Mouse (Mus musculus) forebrain, embryonic 11.5 days (tissue): ENCODE measurements around the gene Rpl18. TPM values are rescaled to one million over a fixed set of nuclear protein-coding genes. Genes with fewer than 3 reads are reported as not detected.

ENCODE experiments used
- ATAC-seq: fragments of 200-750 bp; cut with Nextera tagmentation; replicated peaks from 2 replicates; pipeline ENCODE4 v1.8.0; 2017; ENCODE audit warnings: moderate TSS enrichment; ENCODE audit not compliant: low FRiP score
- DNase-seq: peaks from one replicate; pipeline ENCODE4 v3.0.0-alpha.2; 2017; ENCODE audit warnings: low spot score
- H3K27ac ChIP-seq: fragments of 300-500 bp; sonication (generic); 2 replicates; pipeline ENCODE4 v1.5.1; 2014; ENCODE audit warnings: low read depth, low read length
- H3K27me3 ChIP-seq: fragments of 300-500 bp; sonication (generic); 2 replicates; pipeline ENCODE4 v1.6.1; 2014; ENCODE audit warnings: mild to moderate bottlenecking, low read length, mixed read lengths; ENCODE audit not compliant: control insufficient read depth, insufficient read depth
- H3K36me3 ChIP-seq: fragments of 300-500 bp; sonication (generic); 2 replicates; pipeline ENCODE4 v1.6.1; 2014; ENCODE audit warnings: mild to moderate bottlenecking, low read length, moderate library complexity, mixed read lengths; ENCODE audit not compliant: control insufficient read depth, insufficient read depth
- H3K4me1 ChIP-seq: fragments of 300-500 bp; sonication (generic); replicated peaks from 2 replicates; pipeline ENCODE4 v1.6.1; 2014; ENCODE audit warnings: low read length, mixed read lengths; ENCODE audit not compliant: control insufficient read depth, insufficient read depth
- H3K4me2 ChIP-seq: fragments of 300-500 bp; sonication (generic); 2 replicates; pipeline ENCODE4 v1.6.1; 2014; ENCODE audit warnings: low read depth, mild to moderate bottlenecking, low read length, moderate library complexity, mixed read lengths; ENCODE audit not compliant: severe bottlenecking
- H3K4me3 ChIP-seq: fragments of 300-500 bp; sonication (generic); 2 replicates; pipeline ENCODE4 v1.5.1; 2014; ENCODE audit warnings: low read depth, low read length
- H3K9ac ChIP-seq: fragments of 300-500 bp; sonication (generic); 2 replicates; pipeline ENCODE4 v1.6.1; 2014; ENCODE audit warnings: low read length
- H3K9me3 ChIP-seq: fragments of 300-500 bp; sonication (generic); 2 replicates; pipeline ENCODE4 v1.6.1; 2016; ENCODE audit warnings: low read length, mixed read lengths; ENCODE audit not compliant: control insufficient read depth
- WGBS: fragments of 180-500 bp; shearing (Covaris S2); extraction: QIAGEN DNeasy Blood & Tissue Kit; methylation state at CpG from one replicate; pipeline ENCODE4 v1.1.7; 2014; 5-methylcytosine and 5-hydroxymethylcytosine counted together
- polyA plus RNA-seq: library from polyadenylated mRNA; unstranded; fragments of >200 nt; fragmentation: Nextera tagmentation; extraction: Ambion mirVana; gene quantifications from 2 replicates; pipeline ENCODE4 v1.2.1, GENCODE M21; 2014

Gene Rpl18
- polyA plus RNA-seq, 1 experiment from 2014 or later, result 936 TPM

DNA sequence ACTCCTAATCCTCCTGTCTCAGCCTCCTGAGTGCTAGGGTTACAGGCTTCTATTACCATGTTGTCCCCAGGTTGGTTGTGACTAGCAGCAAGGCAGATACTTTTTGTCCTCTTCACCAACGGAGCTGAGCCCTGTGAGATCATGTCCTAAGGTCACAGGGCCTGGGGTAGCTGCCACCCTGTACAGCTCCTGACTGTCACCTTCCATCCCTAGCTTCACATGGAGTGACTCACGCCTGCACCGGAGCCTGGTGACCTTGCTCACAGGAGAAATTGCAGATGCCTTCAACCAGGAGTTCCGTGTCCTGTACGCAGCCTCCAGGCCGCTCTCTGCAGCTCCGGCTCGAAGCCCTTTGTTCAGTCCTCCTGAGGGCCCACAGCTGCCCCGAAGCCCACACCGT, 11.2 kb downstream of the Rpl18 start:
- no peak overlapping the region for H3K4me3 ChIP-seq
- no peaks in the 10 kb centered on the region for H3K9me3 ChIP-seq
- no peaks in the 10 kb centered on the region for H3K4me1 ChIP-seq
- DNase-seq, result peak; percentile 48
- 96% methylated on average over 10 of the region's 10 CpGs for WGBS
- ATAC-seq, result no peak
- H3K4me2 ChIP-seq, result no peak overlapping the region
- H3K27ac ChIP-seq, result no peak overlapping the region
- H3K9ac ChIP-seq, result no peak overlapping the region
- peaks cover 13% of the 10 kb centered on the region; the same call in 1 of the 2 replicates for H3K36me3 ChIP-seq
- H3K27me3 ChIP-seq, result no peaks in the 10 kb centered on the region

DNA sequence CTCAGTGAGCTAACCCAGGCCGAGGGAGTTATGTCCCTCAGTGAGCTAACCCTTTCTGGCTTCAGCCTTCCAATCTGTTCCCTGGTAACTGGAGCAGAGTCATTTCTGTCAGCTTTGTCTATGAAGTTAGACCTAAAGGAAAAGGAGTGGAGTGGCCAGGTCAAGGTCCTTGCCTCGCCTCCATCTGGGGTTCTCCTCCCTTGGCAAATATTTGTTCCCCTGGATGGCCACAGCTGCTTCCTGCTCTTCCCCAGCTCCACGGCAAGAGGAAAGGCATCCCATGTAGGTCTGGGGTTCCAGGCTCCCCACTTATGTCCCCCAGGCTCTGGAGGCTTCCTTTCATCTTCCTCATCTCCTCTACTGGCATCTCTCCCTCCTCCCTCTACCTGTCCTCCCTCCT, 12.4 kb downstream of the Rpl18 start:
- Histone ChIP-seq H3K4me3 (no peak overlapping the region), H3K4me1 (no peaks in the 10 kb centered on the region), H3K27ac (no peak overlapping the region), H3K4me2 (no peak overlapping the region), H3K36me3 (peaks cover 13% of the 10 kb centered on the region; the same call in 1 of the 2 replicates), H3K9me3 (no peaks in the 10 kb centered on the region), H3K27me3 (no peaks in the 10 kb centered on the region), H3K9ac (no peak overlapping the region)
- ATAC-seq, result no peak
- WGBS, result 89% methylated on average over 3 of the region's 3 CpGs
- DNase-seq, result peak; percentile 41

DNA sequence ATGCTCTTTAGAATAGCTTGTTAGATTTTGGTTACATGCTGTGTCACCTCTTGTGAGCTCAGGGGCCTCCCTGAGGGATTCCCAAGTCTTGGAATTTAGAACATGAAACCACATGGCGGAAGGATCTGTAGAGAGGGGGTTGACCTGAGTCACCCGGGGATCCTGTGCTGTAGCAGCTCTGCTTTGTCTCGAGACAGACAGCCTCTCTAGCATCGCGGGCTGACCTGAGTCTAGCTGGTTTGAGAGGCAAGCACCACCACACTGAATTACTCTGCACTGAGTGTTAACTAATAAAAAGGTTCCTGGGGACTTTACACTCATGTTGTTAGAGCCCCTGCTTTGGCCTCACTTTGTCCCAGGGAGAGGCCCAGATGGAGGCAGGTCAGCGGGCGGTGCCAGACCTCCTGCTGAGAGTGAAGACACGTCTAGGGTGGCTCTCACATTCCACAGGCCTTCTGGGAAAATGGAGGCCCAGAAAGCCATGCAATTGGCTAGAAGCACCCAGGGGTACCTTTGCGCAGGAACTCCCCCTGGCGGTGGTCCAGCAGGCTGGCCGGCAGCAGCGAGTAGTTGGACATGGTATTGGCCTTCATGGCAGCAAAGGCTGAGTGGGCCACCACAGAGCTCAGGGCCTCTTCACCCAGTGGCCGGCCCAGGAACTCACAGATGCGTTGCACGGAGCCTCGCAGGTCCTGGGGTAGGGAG, 15.6 kb downstream of the Rpl18 start:
- peak; percentile 55 for ATAC-seq
- no peaks in the 10 kb centered on the region for H3K27me3 ChIP-seq
- H3K9ac ChIP-seq, result no peak overlapping the region
- no peak overlapping the region for H3K4me3 ChIP-seq
- no peaks in the 10 kb centered on the region for H3K4me1 ChIP-seq
- no peaks in the 10 kb centered on the region; the same call in 1 of the 2 replicates for H3K36me3 ChIP-seq
- peak; percentile 88 for DNase-seq
- no peak overlapping the region for H3K27ac ChIP-seq
- no peak overlapping the region for H3K4me2 ChIP-seq
- WGBS, result 19% methylated on average over 16 of the region's 16 CpGs
- H3K9me3 ChIP-seq, result no peaks in the 10 kb centered on the region

DNA sequence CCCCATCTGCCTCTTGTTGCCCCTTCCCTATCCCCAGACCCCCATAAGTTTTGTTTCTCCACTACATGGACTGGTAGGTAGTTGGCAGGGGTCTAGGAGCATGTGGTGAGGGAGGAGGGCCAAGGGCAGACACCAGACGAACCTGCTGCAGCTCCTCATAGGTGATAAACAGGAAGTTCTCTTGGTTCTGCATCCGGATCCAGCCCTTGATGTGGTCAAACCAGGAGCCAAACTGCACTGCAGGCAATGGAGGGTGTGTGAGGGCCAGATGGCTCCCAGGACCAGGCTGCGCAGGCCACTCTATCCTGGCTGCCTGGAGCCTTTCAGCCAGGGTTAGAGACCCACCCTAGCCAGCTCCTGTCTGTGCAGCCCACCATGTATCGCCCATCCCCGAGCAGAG, 18.2 kb downstream of the Rpl18 start:
- no peak overlapping the region for H3K9ac ChIP-seq
- no peak for ATAC-seq
- no peaks in the 10 kb centered on the region for H3K9me3 ChIP-seq
- H3K27me3 ChIP-seq, result no peaks in the 10 kb centered on the region
- no peak overlapping the region for H3K4me3 ChIP-seq
- 80% methylated on average over 5 of the region's 5 CpGs for WGBS
- H3K4me1 ChIP-seq, result no peaks in the 10 kb centered on the region
- H3K4me2 ChIP-seq, result no peak overlapping the region
- no peak overlapping the region for H3K27ac ChIP-seq
- no peaks in the 10 kb centered on the region for H3K36me3 ChIP-seq
- no peak for DNase-seq

DNA sequence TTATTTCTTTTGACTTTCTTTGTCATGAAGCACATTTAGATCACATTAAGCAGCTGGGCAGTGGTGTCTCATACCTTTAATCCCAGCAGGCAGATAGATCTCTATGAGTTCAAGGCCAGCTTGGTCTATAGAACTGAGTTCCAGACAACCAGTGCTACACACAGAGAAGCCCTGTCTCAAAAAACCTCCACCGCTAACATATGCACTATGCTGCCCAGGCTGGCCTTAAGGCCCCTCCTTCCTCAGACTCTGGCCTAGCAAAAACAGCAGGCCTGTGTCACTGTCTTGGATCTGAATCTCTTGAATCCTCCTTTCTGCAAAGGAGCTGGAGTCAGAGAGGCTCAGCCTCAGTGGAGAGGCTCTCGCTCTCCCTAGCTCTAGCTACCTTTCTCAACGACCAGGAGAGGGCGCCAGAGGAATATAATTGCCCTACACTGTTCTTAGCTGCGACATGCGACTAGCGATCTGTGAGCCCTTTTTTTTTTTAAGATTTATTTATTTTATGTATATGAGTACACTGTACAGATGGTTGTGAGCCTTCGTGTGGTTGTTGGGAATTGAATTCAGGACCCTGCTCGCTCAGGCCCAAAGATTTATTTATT, 24.0 kb downstream of the Rpl18 start:
- Histone ChIP-seq H3K36me3 (no peaks in the 10 kb centered on the region), H3K4me1 (no peaks in the 10 kb centered on the region), H3K9ac (no peak overlapping the region), H3K27ac (no peak overlapping the region), H3K4me3 (no peak overlapping the region), H3K4me2 (no peak overlapping the region), H3K27me3 (no peaks in the 10 kb centered on the region), H3K9me3 (no peaks in the 10 kb centered on the region)
- 8% methylated on average over 9 of the region's 9 CpGs for WGBS
- DNase-seq (peak; percentile 92), ATAC-seq (peak; percentile 82)

DNA sequence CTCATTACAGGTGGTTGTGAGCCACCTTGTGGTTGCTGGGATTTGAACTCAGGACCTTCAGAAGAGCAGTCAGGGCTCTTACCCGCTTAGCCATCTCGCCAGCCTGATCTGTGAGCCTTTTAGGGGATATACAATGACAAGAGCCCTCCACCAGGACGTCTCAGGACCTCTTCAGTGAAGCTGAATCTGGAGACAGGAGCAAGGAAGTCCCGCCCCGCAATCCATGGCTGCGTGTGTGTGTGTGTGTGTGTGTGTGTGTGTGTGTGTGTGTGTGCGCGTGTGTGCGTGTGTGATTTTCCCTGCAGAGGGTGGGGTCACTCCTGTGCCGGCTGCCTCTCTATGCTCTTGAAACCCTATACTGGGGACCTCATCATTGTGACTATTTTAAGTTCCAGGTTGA, 24.6 kb downstream of the Rpl18 start:
- no peak for DNase-seq
- no peak overlapping the region for H3K9ac ChIP-seq
- H3K4me2 ChIP-seq, result no peak overlapping the region
- ATAC-seq, result no peak
- no peaks in the 10 kb centered on the region for H3K4me1 ChIP-seq
- no peaks in the 10 kb centered on the region for H3K36me3 ChIP-seq
- H3K4me3 ChIP-seq, result no peak overlapping the region
- no peaks in the 10 kb centered on the region for H3K9me3 ChIP-seq
- H3K27me3 ChIP-seq, result no peaks in the 10 kb centered on the region
- no peak overlapping the region for H3K27ac ChIP-seq
- 63% methylated on average over 10 of the region's 10 CpGs for WGBS

DNA sequence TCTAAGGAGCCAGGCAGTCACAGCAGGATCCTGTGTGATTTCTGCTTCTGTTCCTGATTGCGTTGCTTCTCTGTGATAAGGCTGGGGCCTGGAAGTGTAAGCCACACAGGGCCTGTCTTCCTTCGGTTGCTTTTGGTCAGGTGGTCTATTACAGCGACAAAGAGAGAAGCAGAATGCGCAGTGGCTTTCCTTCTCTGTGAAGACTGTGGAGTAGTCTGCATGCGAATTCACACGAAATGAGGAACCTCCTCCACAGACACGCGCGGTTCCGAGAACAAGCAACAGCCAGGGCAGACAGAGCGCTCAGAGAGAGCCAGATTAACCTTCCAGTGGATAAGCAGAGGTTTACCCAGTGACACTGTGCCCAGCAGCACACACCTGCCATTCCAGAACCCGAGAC, 26.1 kb downstream of the Rpl18 start:
- Histone ChIP-seq H3K27ac (no peak overlapping the region), H3K36me3 (no peaks in the 10 kb centered on the region), H3K27me3 (no peaks in the 10 kb centered on the region), H3K9ac (no peak overlapping the region), H3K4me3 (no peak overlapping the region), H3K4me1 (no peaks in the 10 kb centered on the region), H3K9me3 (no peaks in the 10 kb centered on the region), H3K4me2 (no peak overlapping the region)
- 86% methylated on average over 12 of the region's 12 CpGs for WGBS
- DNase-seq (no peak), ATAC-seq (no peak)

DNA sequence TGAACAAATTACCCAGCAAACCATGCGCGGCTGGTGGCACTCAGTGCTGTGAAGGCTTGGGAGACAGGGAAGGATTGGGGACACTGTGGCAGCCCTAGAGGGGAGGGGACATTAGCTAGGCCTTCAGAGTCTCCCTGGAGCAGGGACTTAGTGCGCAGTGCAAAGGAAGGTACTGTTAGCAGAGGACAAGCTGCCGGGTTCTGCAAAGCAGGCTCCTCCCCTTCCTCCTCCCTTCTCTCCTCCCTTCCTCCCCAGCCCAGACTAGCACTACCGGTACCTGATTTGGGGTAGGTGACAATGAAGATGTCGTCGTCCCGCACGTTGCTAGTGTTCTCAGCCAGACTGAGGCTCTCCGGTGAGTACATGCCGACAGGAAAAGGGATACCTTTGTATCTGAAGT, 26.5 kb downstream of the Rpl18 start:
- Histone ChIP-seq H3K27me3 (no peaks in the 10 kb centered on the region), H3K27ac (no peak overlapping the region), H3K36me3 (no peaks in the 10 kb centered on the region), H3K4me2 (no peak overlapping the region), H3K4me3 (no peak overlapping the region), H3K4me1 (no peaks in the 10 kb centered on the region), H3K9ac (no peak overlapping the region), H3K9me3 (no peaks in the 10 kb centered on the region)
- DNase-seq (no peak), ATAC-seq (no peak)
- WGBS, result 40% methylated on average over 11 of the region's 11 CpGs

DNA sequence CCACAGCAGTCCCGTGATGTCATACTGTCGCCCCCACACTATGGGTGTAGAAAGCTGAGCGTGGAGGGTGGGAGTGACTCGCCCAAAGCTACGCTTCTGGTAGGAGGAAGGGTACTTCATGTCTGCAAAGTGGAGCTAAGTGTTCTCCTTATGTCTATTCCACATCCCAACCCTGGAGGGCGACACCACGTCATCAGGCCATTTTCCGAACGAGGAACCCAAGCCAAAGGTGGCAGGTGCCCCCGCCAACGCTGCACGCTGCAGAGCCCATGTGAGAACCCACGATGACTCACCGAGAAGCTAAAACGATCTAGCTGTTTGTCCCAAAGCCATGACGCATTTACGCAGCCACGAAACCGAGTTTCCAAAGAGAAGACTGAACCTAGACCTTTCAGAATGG, 27.1 kb downstream of the Rpl18 start:
- no peak for DNase-seq
- no peaks in the 10 kb centered on the region for H3K9me3 ChIP-seq
- H3K4me2 ChIP-seq, result no peak overlapping the region
- no peaks in the 10 kb centered on the region for H3K4me1 ChIP-seq
- ATAC-seq, result no peak
- no peak overlapping the region for H3K4me3 ChIP-seq
- H3K9ac ChIP-seq, result no peak overlapping the region
- no peaks in the 10 kb centered on the region for H3K27me3 ChIP-seq
- H3K36me3 ChIP-seq, result no peaks in the 10 kb centered on the region
- 33% methylated on average over 19 of the region's 19 CpGs for WGBS
- H3K27ac ChIP-seq, result no peak overlapping the region
